ENCODE assay signal across 8 mouse cellular contexts in genomic region chr11:116081081-116081480, GRCm38 (mm10). TPM values are rescaled to one million over a fixed set of nuclear protein-coding genes. Genes with fewer than 3 reads are reported as not detected.
DNase-seq lines count a peak whose midpoint lies in the region; ATAC-seq and TF ChIP-seq lines count a peak whose summit lies in the region.

No protein-coding gene starts in this region.

- no peak for ATAC-seq in forebrain, embryonic 12.5 days (ENCODE audit: low FRiP score)
- no peak for ATAC-seq in midbrain, postnatal 0 days (ENCODE audit: low FRiP score)
- ATAC-seq in midbrain, embryonic 16.5 days = no peak
- no peak for ATAC-seq in activated CD4-positive, CD25-positive, alpha-beta regulatory T cell, adult 4 months

- H3K9me3 ChIP-seq in forebrain, embryonic 10.5 days = no peaks in the 10 kb centered on the region
- no peaks in the 10 kb centered on the region for H3K9me3 ChIP-seq in forebrain, embryonic 12.5 days
- no peaks in the 10 kb centered on the region for H3K9me3 ChIP-seq in midbrain, postnatal 0 days (ENCODE audit: low read length)
- no peaks in the 10 kb centered on the region for H3K9me3 ChIP-seq in midbrain, embryonic 16.5 days (replicated peaks; ENCODE audit: control insufficient read depth, low read length, poor library complexity, severe bottlenecking)

- no peaks in the 10 kb centered on the region for H3K27me3 ChIP-seq in forebrain, embryonic 10.5 days (ENCODE audit: poor library complexity, severe bottlenecking)
- H3K27me3 ChIP-seq in forebrain, embryonic 12.5 days = no peaks in the 10 kb centered on the region
- no peaks in the 10 kb centered on the region for H3K27me3 ChIP-seq in midbrain, postnatal 0 days (ENCODE audit: insufficient read depth, low read length)
- H3K27me3 ChIP-seq in midbrain, embryonic 16.5 days (ENCODE audit: control insufficient read depth, insufficient read depth, low read depth, low read length) = no peaks in the 10 kb centered on the region

- peaks cover 64% of the 10 kb centered on the region for H3K36me3 ChIP-seq in forebrain, embryonic 10.5 days (replicated peaks)
- peaks cover 57% of the 10 kb centered on the region for H3K36me3 ChIP-seq in forebrain, embryonic 12.5 days (replicated peaks)
- H3K36me3 ChIP-seq in midbrain, postnatal 0 days (ENCODE audit: insufficient read depth, low read length) = peaks cover 43% of the 10 kb centered on the region
- H3K36me3 ChIP-seq in midbrain, embryonic 16.5 days (ENCODE audit: control insufficient read depth, insufficient read depth, low read length) = peaks cover 14% of the 10 kb centered on the region

- TF ChIP-seq CTCF in midbrain, postnatal 0 days (IDR thresholded peaks at IDR 0.05) = peak; percentile 43; the same call in 1 of the 2 replicates

- peaks cover 63% of the 10 kb centered on the region for H3K4me1 ChIP-seq in forebrain, embryonic 10.5 days
- peaks cover 27% of the 10 kb centered on the region for H3K4me1 ChIP-seq in forebrain, embryonic 12.5 days
- 0 out of 2 replicates have a peak, but pooled peaks cover 3% of the 10 kb centered on the region for H3K4me1 ChIP-seq in midbrain, postnatal 0 days (ENCODE audit: insufficient read depth, low read length)
- H3K4me1 ChIP-seq in midbrain, embryonic 16.5 days (ENCODE audit: control insufficient read depth, insufficient read depth, low read length) = peaks cover 9% of the 10 kb centered on the region

- no peak for DNase-seq in forebrain, embryonic 10.5 days (ENCODE audit: extremely low spot score, low spot score)
- DNase-seq in midbrain, postnatal 0 days (ENCODE audit: low spot score) = no peak
- peak; percentile 85 for DNase-seq in cerebellum, adult 9-10 months
- peak; percentile 75 for DNase-seq in lung, postnatal 10 days
- peak; percentile 77 to 79 for DNase-seq in thymus, postnatal 36 days

- no peak overlapping the region for H3K4me3 ChIP-seq in forebrain, embryonic 10.5 days
- H3K4me3 ChIP-seq in forebrain, embryonic 12.5 days (replicated peaks) = no peak overlapping the region
- no peak overlapping the region for H3K4me3 ChIP-seq in midbrain, postnatal 0 days (ENCODE audit: low read depth, low read length)
- no peak overlapping the region for H3K4me3 ChIP-seq in midbrain, embryonic 16.5 days (ENCODE audit: low read depth, low read length)

- 0 out of 2 replicates have a peak overlapping the region, but pooled peaks have one; percentile 13 for H3K27ac ChIP-seq in forebrain, embryonic 10.5 days
- H3K27ac ChIP-seq in forebrain, embryonic 12.5 days = no peak overlapping the region
- H3K27ac ChIP-seq in midbrain, postnatal 0 days (ENCODE audit: low read depth, low read length) = no peak overlapping the region
- H3K27ac ChIP-seq in midbrain, embryonic 16.5 days (ENCODE audit: low read length) = no peak overlapping the region

- H3K4me2 ChIP-seq in forebrain, embryonic 12.5 days = no peak overlapping the region
- no peak overlapping the region for H3K4me2 ChIP-seq in midbrain, postnatal 0 days (ENCODE audit: low read depth, low read length, poor library complexity, severe bottlenecking)
- H3K4me2 ChIP-seq in midbrain, embryonic 16.5 days (ENCODE audit: low read length) = no peak overlapping the region

- H3K9ac ChIP-seq in forebrain, embryonic 12.5 days = no peak overlapping the region
- no peak overlapping the region for H3K9ac ChIP-seq in midbrain, postnatal 0 days (replicated peaks; ENCODE audit: low read length, poor library complexity, severe bottlenecking)
- H3K9ac ChIP-seq in midbrain, embryonic 16.5 days (ENCODE audit: low read depth, low read length) = no peak overlapping the region

- WGBS in forebrain, embryonic 10.5 days = 76% methylated on average over 6 of the region's 6 CpGs
- 73% methylated on average over 6 of the region's 6 CpGs for WGBS in forebrain, embryonic 12.5 days
- WGBS in midbrain, postnatal 0 days = 67% methylated on average over 6 of the region's 6 CpGs
- WGBS in midbrain, embryonic 16.5 days = 69% methylated on average over 6 of the region's 6 CpGs

RNA-seq across cellular contexts. Expression of gene Unc13d, which starts 3.3 kb away (rescaled TPM):
- polyA plus RNA-seq in forebrain, embryonic 10.5 days (2016; fragmentation: Nextera tagmentation; extraction: Ambion mirVana) = 3.7 and 3.8 TPM in 2 replicates
- 0.69 and 0.73 TPM in 2 replicates for polyA plus RNA-seq in forebrain, embryonic 12.5 days (2016; fragmentation: Nextera tagmentation; extraction: Ambion mirVana)
- 0.22 and 0.71 TPM in 2 replicates for total RNA-seq in midbrain, postnatal 0 days (2014; rRNA removed)
- 0.67 and 0.77 TPM in 2 replicates for polyA plus RNA-seq in midbrain, postnatal 0 days (2015; fragmentation: Nextera tagmentation; extraction: Ambion mirVana)
- polyA plus RNA-seq in midbrain, embryonic 16.5 days (2015; fragmentation: Nextera tagmentation; extraction: Ambion mirVana) = 0.78 and 0.93 TPM in 2 replicates
- 100 to 1,000 TPM in 1 of 2 experiments, 10 to 100 TPM in 1; 68.6 to 116 TPM for polyA plus RNA-seq in activated CD4-positive, CD25-positive, alpha-beta regulatory T cell, adult 4 months (2017; shearing (Covaris generic))

RNA-seq across cellular contexts. Expression of gene Wbp2, which starts 5.7 kb away (rescaled TPM):
- polyA plus RNA-seq in forebrain, embryonic 10.5 days (2016; fragmentation: Nextera tagmentation; extraction: Ambion mirVana) = 71.0 and 73.6 TPM in 2 replicates
- polyA plus RNA-seq in forebrain, embryonic 12.5 days (2016; fragmentation: Nextera tagmentation; extraction: Ambion mirVana) = 92.3 and 101 TPM in 2 replicates
- total RNA-seq in midbrain, postnatal 0 days (2014; rRNA removed) = 119 and 150 TPM in 2 replicates
- 254 and 267 TPM in 2 replicates for polyA plus RNA-seq in midbrain, postnatal 0 days (2015; fragmentation: Nextera tagmentation; extraction: Ambion mirVana)
- polyA plus RNA-seq in midbrain, embryonic 16.5 days (2015; fragmentation: Nextera tagmentation; extraction: Ambion mirVana) = 159 and 206 TPM in 2 replicates
- polyA plus RNA-seq in activated CD4-positive, CD25-positive, alpha-beta regulatory T cell, adult 4 months (2017; shearing (Covaris generic)) = 100 to 1,000 TPM in 1 of 2 experiments, 10 to 100 TPM in 1; 85.4 to 142 TPM

RNA-seq across cellular contexts. Expression of gene Trim47, which starts 45.9 kb away (rescaled TPM):
- 2.1 and 2.4 TPM in 2 replicates for polyA plus RNA-seq in forebrain, embryonic 10.5 days (2016; fragmentation: Nextera tagmentation; extraction: Ambion mirVana)
- 2.7 and 3.2 TPM in 2 replicates for polyA plus RNA-seq in forebrain, embryonic 12.5 days (2016; fragmentation: Nextera tagmentation; extraction: Ambion mirVana)
- 12.6 and 16.8 TPM in 2 replicates for total RNA-seq in midbrain, postnatal 0 days (2014; rRNA removed)
- 9.0 and 11.7 TPM in 2 replicates for polyA plus RNA-seq in midbrain, postnatal 0 days (2015; fragmentation: Nextera tagmentation; extraction: Ambion mirVana)
- polyA plus RNA-seq in midbrain, embryonic 16.5 days (2015; fragmentation: Nextera tagmentation; extraction: Ambion mirVana) = 9.5 and 12.7 TPM in 2 replicates
- not detected for polyA plus RNA-seq in activated CD4-positive, CD25-positive, alpha-beta regulatory T cell, adult 4 months (2017; shearing (Covaris generic))

RNA-seq across cellular contexts. Expression of gene Trim65, which starts 49.8 kb away (rescaled TPM):
- polyA plus RNA-seq in forebrain, embryonic 10.5 days (2016; fragmentation: Nextera tagmentation; extraction: Ambion mirVana) = 1.7 TPM in 2 replicates
- polyA plus RNA-seq in forebrain, embryonic 12.5 days (2016; fragmentation: Nextera tagmentation; extraction: Ambion mirVana) = 1.9 and 2.1 TPM in 2 replicates
- 5.7 and 7.6 TPM in 2 replicates for total RNA-seq in midbrain, postnatal 0 days (2014; rRNA removed)
- polyA plus RNA-seq in midbrain, postnatal 0 days (2015; fragmentation: Nextera tagmentation; extraction: Ambion mirVana) = 2.3 TPM in 2 replicates
- 2.2 and 2.3 TPM in 2 replicates for polyA plus RNA-seq in midbrain, embryonic 16.5 days (2015; fragmentation: Nextera tagmentation; extraction: Ambion mirVana)
- polyA plus RNA-seq in activated CD4-positive, CD25-positive, alpha-beta regulatory T cell, adult 4 months (2017; shearing (Covaris generic)) = 10 to 100 TPM; 10.7 to 11.9 TPM

RNA-seq across cellular contexts. Expression of gene Unk, which starts 51.0 kb away (rescaled TPM):
- 48.4 and 48.9 TPM in 2 replicates for polyA plus RNA-seq in forebrain, embryonic 10.5 days (2016; fragmentation: Nextera tagmentation; extraction: Ambion mirVana)
- polyA plus RNA-seq in forebrain, embryonic 12.5 days (2016; fragmentation: Nextera tagmentation; extraction: Ambion mirVana) = 47.9 and 50.4 TPM in 2 replicates
- total RNA-seq in midbrain, postnatal 0 days (2014; rRNA removed) = 45.2 and 55.1 TPM in 2 replicates
- polyA plus RNA-seq in midbrain, postnatal 0 days (2015; fragmentation: Nextera tagmentation; extraction: Ambion mirVana) = 25.5 and 26.7 TPM in 2 replicates
- 36.4 and 36.6 TPM in 2 replicates for polyA plus RNA-seq in midbrain, embryonic 16.5 days (2015; fragmentation: Nextera tagmentation; extraction: Ambion mirVana)
- polyA plus RNA-seq in activated CD4-positive, CD25-positive, alpha-beta regulatory T cell, adult 4 months (2017; shearing (Covaris generic)) = 10 to 100 TPM; 10.4 to 12.3 TPM

Comparison
In these comparisons a context has a peak if more than half of its experiments do, and no peak if none do; other contexts are left out.
1. DNase-seq: peak in cerebellum, adult 9-10 months (single experiment), lung, postnatal 10 days (single experiment) and thymus, postnatal 36 days (2 of 2); none in forebrain, embryonic 10.5 days (single experiment) and midbrain, postnatal 0 days (single experiment).
2. RNA of gene Unc13d, which starts 3.3 kb away (polyA plus RNA-seq): 68.6 to 116 TPM in activated CD4-positive, CD25-positive, alpha-beta regulatory T cell, adult 4 months; 3.7 to 3.8 TPM in forebrain, embryonic 10.5 days, 0.78 to 0.93 TPM in midbrain, embryonic 16.5 days, 0.67 to 0.77 TPM in midbrain, postnatal 0 days and 0.69 to 0.73 TPM in forebrain, embryonic 12.5 days; every median in the first group is over 10 times any median in the second.